Mouse (Mus musculus) embryonic facial prominence, embryonic 12.5 days (tissue): ENCODE data around the gene Dcun1d4. TPM values are rescaled to one million over a fixed set of nuclear protein-coding genes. Genes with fewer than 3 reads are reported as not detected.

Experiments
- ATAC-seq: fragments of 200-750 bp; cut with Nextera tagmentation; 2 replicates; pipeline ENCODE4 v1.8.0; 2017; ENCODE audit not compliant: insufficient number of reproducible peaks, insufficient read depth, low FRiP score, low TSS enrichment
- H3K27ac ChIP-seq: fragments of 300-500 bp; sonication (generic); 2 replicates; pipeline ENCODE4 v1.5.1; 2016; ENCODE audit warnings: mild to moderate bottlenecking
- H3K27me3 ChIP-seq: fragments of 300-500 bp; sonication (generic); 2 replicates; pipeline ENCODE4 v1.6.1; 2016; ENCODE audit warnings: mild to moderate bottlenecking, moderate library complexity
- H3K36me3 ChIP-seq: fragments of 300-500 bp; sonication (generic); 2 replicates; pipeline ENCODE4 v1.6.1; 2016; ENCODE audit warnings: mild to moderate bottlenecking
- H3K4me1 ChIP-seq: fragments of 300-500 bp; sonication (generic); 2 replicates; pipeline ENCODE4 v1.6.1; 2016
- H3K4me2 ChIP-seq: fragments of 300-500 bp; sonication (generic); replicated peaks from 2 replicates; pipeline ENCODE4 v1.6.1; 2016; ENCODE audit warnings: mild to moderate bottlenecking, moderate library complexity
- H3K4me3 ChIP-seq: fragments of 300-500 bp; sonication (generic); 2 replicates; pipeline ENCODE4 v1.5.1; 2016; ENCODE audit warnings: mild to moderate bottlenecking
- H3K9ac ChIP-seq: fragments of 300-500 bp; sonication (generic); 2 replicates; pipeline ENCODE4 v1.6.1; 2016; ENCODE audit warnings: mild to moderate bottlenecking, moderate library complexity
- H3K9me3 ChIP-seq: fragments of 300-500 bp; sonication (generic); 2 replicates; pipeline ENCODE4 v1.6.1; 2016; ENCODE audit warnings: mild to moderate bottlenecking, moderate library complexity
- WGBS: fragments of 180-500 bp; shearing (Covaris S2); methylation state at CpG from one replicate; pipeline ENCODE4 v1.1.7; 2016; 5-methylcytosine and 5-hydroxymethylcytosine counted together
- polyA plus RNA-seq: library from polyadenylated mRNA; unstranded; fragments of >200 nt; fragmentation: Nextera tagmentation; extraction: Ambion mirVana; gene quantifications from 2 replicates; pipeline ENCODE4 v1.2.1, GENCODE M21; 2016

The Dcun1d4 gene
- polyA plus RNA-seq, 1 experiment from 2014 or later: 37.9 TPM

DNA sequence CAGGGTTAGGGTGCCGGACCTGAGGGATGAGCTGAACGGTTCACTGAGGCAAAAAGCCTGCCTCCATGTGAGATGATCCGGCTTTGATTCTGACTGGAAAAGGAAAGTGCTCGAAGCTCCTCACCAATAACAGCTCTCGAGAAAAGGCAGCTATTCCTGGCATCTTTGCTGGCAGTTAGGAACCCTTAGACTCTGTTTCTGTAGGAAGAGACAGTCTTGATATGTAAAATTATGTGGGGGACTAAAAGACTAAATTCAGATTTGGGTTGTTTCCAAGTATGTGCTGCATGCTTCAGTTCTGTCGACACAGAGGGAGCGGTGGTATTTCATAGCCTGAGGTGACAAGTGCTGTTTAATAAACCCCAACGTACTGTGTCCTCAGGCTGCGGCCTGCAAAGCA lies 52.1 kb downstream of the Dcun1d4 start:
- 86% methylated on average over 9 of the region's 9 CpGs for WGBS
- H3K36me3 ChIP-seq: peaks cover 46% of the 10 kb centered on the region

DNA sequence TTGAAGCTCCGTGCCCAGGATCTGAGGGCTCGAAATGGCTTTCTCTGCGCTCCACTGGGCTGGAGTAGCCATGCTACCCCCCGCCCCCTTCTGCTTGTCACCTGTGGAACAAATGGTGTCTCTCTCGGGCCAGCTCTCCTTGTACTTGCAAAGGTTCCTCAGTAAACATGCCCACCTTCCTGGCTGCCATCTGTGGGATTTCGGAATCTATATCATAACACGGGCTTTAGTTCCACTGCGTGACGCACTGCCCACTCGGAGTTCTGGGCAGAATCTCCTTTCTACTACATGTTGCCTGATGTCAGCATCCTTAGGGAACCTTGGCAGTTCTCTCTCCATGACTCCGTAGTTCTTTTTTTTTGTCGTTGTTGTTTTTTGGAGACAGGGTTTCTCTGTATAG lies 56.9 kb downstream of the Dcun1d4 start:
- Histone ChIP-seq H3K9me3 (no peaks in the 10 kb centered on the region), H3K4me1 (peaks cover 5% of the 10 kb centered on the region; the same call in 1 of the 2 replicates), H3K27ac (no peak overlapping the region), H3K9ac (no peak overlapping the region), H3K27me3 (no peaks in the 10 kb centered on the region), H3K4me3 (no peak overlapping the region), H3K4me2 (no peak overlapping the region), H3K36me3 (peaks cover 25% of the 10 kb centered on the region)
- no peak for ATAC-seq
- WGBS: 94% methylated on average over 12 of the region's 12 CpGs

More for the DNA sequence above, 52.1 kb downstream of the Dcun1d4 start:
- H3K27me3 ChIP-seq: no peaks in the 10 kb centered on the region
- no peak for ATAC-seq
- no peak overlapping the region for H3K4me2 ChIP-seq
- no peaks in the 10 kb centered on the region for H3K4me1 ChIP-seq
- no peak overlapping the region for H3K9ac ChIP-seq
- H3K27ac ChIP-seq: no peak overlapping the region
- no peaks in the 10 kb centered on the region for H3K9me3 ChIP-seq
- H3K4me3 ChIP-seq: no peak overlapping the region

DNA sequence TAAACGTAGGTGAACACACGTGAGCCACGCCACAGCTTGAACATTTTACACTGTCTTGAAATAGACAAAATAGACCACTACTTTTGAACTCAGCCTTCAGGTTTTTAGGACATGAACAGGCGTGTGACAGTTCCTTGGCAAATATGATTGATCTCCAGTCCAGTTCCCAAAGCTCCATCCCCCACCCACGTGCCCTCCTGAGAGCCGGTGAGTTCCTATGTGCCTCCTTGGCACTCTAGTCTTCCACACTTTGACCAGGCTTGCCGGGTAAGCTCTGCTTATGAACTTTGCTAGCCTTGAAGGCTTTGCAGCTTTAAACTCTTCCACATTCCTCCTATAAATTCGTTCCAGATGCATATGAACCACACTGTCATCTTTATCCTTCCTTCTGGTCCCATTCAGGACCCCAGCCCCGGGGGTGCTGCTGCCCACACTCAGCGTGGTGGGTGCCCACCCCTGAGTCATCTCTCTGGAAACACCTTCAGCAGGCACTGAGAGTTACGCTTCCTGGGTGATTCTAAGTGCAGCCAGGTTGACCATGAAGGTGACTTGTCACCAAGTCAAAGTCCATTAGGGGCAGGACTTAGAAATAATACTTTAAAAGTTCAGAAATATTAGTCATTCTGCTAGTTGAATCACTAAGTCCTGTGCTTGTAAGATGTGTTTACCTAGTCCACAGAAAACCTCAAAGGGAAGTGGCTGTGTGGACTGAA lies 57.9 kb downstream of the Dcun1d4 start:
- ATAC-seq: no peak
- Histone ChIP-seq H3K4me1 (peaks cover 5% of the 10 kb centered on the region; the same call in 1 of the 2 replicates), H3K36me3 (peaks cover 23% of the 10 kb centered on the region), H3K27ac (no peak overlapping the region), H3K9ac (no peak overlapping the region), H3K9me3 (no peaks in the 10 kb centered on the region), H3K4me2 (no peak overlapping the region), H3K4me3 (no peak overlapping the region), H3K27me3 (no peaks in the 10 kb centered on the region)
- WGBS: 81% methylated on average over 11 of the region's 11 CpGs

DNA sequence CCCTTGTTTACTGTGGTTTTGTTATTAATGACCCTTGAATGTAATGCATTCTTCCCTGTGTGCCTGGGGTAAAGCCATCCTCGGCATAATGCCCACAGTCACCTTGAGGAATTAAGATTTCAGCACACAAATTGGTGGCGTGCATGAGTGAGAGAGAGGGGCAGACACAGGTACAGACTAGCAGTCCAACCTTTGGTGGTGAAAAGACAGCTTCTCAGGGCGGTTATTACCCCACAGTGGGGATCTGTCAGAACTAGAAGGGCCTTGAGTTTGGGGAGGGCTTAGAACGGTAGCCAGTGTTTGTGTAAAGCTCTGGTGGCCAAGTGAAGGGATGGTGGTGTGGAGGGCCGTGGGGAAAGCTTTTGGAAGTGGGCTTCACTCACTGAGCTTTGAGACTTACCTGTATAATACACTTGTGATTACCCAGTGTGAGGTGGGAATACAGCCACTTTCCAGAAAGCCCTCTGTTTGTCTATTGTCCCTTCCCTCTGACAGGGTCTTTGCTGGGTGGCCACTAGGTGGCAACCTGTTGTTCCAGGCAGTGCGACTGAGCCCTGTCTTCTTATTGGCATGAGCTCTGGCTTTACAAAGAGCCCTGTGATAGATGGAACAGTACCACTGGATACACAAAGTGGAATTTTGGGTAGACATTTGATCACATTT lies 59.2 kb downstream of the Dcun1d4 start:
- Histone ChIP-seq H3K36me3 (peaks cover 27% of the 10 kb centered on the region), H3K27me3 (no peaks in the 10 kb centered on the region), H3K9ac (no peak overlapping the region), H3K27ac (no peak overlapping the region), H3K4me3 (no peak overlapping the region), H3K9me3 (no peaks in the 10 kb centered on the region), H3K4me2 (no peak overlapping the region), H3K4me1 (peaks cover 5% of the 10 kb centered on the region; the same call in 1 of the 2 replicates)
- WGBS: 64% methylated on average over 6 of the region's 6 CpGs
- ATAC-seq: no peak

DNA sequence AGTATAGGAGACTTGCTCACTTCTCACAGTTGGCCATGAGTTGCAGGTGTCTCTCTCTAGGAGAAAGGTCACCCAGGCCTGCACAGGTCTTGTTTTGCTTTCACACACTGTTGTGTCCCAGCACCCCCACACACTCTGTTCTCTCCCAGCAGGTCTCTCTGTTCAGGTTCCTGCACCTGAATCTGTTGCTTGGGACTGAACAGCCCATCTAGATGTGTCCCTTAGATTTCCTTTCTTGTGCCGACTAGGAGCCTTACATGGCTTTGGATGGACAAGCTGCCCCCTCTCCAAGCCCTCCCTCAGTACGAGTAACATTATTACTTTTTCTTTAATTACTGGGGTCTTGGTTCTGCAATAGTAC lies 59.7 kb downstream of the Dcun1d4 start:
- no peak overlapping the region for H3K4me3 ChIP-seq
- ATAC-seq: no peak
- peaks cover 28% of the 10 kb centered on the region for H3K36me3 ChIP-seq
- H3K27me3 ChIP-seq: no peaks in the 10 kb centered on the region
- no peak overlapping the region for H3K27ac ChIP-seq
- no peak overlapping the region for H3K9ac ChIP-seq
- H3K9me3 ChIP-seq: no peaks in the 10 kb centered on the region
- H3K4me1 ChIP-seq: peaks cover 5% of the 10 kb centered on the region; the same call in 1 of the 2 replicates
- 84% methylated on average over 2 of the region's 2 CpGs for WGBS
- H3K4me2 ChIP-seq: no peak overlapping the region

DNA sequence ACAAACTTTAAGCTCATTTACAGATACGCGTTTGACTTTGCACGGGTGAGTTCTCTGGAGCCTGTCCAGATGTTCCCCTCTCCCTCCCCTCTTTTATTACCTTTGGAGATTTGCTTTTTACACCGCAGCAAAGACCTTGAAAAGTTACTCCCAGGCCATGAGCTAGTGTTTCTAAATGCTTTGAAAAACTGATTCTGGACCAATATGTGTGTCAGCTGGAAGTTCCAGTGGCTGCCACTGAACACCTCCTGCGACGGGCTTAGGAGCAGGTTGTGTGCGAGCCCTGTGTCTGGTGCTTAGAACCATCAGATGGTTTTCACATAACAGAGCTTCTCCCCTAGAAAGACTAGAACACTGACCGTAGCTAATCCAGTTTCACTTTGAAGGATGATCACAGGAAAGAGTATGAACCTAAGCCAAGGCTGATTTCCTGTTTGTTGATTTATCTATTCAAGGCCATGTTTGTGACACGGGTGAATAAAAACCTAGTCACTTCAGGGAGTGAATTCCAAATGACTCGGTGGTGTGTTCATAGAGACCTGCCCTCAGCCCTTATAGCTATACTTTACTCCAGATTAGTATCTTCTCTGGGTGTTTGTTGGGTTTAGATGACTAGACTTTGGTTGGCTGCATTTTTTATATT lies 63.4 kb downstream of the Dcun1d4 start:
- no peak overlapping the region for H3K4me2 ChIP-seq
- H3K4me3 ChIP-seq: no peak overlapping the region
- ATAC-seq: no peak
- no peak overlapping the region for H3K9ac ChIP-seq
- H3K27me3 ChIP-seq: no peaks in the 10 kb centered on the region
- H3K36me3 ChIP-seq: peaks cover 21% of the 10 kb centered on the region
- 88% methylated on average over 10 of the region's 10 CpGs for WGBS
- H3K9me3 ChIP-seq: no peaks in the 10 kb centered on the region
- H3K4me1 ChIP-seq: no peaks in the 10 kb centered on the region
- H3K27ac ChIP-seq: no peak overlapping the region

DNA sequence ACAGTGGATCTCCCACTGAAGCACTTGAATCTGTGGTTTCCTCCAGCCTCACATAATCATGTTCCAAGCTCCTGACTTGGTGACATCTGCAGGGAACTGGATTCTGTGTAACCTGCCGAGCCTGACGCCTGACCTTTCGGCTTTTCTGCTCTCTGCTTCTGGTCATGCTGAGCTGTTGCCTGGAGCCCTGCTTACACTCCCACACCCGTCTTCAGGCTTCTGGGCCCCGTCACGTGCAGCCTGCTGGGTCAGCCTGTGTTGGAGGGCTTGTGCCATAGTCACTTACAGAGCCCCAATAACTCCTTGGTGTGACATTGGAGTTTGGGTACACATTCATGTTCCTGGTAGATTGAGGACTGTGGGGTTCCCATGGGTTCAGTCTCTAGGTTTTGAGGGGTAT lies 64.8 kb downstream of the Dcun1d4 start:
- whole genome bisulfite sequencing: 70% methylated on average over 6 of the region's 6 CpGs
- Histone ChIP-seq H3K4me1 (no peaks in the 10 kb centered on the region), H3K9ac (no peak overlapping the region), H3K27ac (no peak overlapping the region), H3K27me3 (no peaks in the 10 kb centered on the region), H3K4me2 (no peak overlapping the region), H3K9me3 (no peaks in the 10 kb centered on the region), H3K4me3 (no peak overlapping the region), H3K36me3 (peaks cover 24% of the 10 kb centered on the region)
- ATAC-seq: no peak

DNA sequence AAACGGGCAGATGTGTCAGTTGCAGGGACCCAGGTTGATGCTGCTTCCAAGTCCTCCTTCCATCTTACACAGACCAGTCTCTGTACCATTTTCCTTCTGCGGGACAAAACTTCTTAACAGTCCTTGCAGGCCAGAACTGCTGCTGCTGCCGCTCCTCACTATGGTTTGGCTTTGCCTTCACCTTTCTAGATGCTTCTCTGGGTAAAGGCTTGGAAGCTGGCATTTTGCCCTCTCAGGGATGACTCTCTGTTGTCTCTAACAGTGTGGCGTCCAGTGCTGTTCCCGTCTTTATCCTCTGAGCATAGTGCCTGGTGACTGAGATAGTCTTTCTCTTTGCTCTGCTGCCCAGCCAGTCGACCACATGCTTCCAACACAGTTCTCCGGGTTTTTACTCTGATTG lies 66.5 kb downstream of the Dcun1d4 start:
- ATAC-seq: no peak
- peaks cover 25% of the 10 kb centered on the region for H3K36me3 ChIP-seq
- H3K9me3 ChIP-seq: no peaks in the 10 kb centered on the region
- no peak overlapping the region for H3K9ac ChIP-seq
- 93% methylated on average over 7 of the region's 7 CpGs for WGBS
- no peak overlapping the region for H3K4me3 ChIP-seq
- no peak overlapping the region for H3K27ac ChIP-seq
- H3K4me1 ChIP-seq: no peaks in the 10 kb centered on the region
- H3K27me3 ChIP-seq: no peaks in the 10 kb centered on the region
- no peak overlapping the region for H3K4me2 ChIP-seq

DNA sequence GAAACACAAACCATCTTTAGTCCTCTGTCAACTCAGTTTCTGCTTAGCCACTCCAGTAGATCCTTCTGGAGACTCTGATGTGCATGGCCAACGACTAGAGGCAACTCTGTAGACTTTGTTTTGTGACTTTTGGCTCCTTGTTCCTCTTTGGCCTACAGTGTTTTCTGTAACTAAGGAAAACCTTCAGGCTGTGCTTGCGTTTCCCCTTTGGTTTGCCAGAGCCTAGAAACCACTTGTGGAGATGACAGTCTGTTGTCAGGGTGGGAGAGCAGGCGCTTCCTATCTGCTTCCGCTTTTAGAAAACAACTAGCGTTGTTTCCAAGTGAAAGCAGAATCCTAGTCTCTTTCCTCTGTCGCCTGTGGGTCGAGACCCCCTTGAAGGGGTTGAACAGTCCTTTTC lies 67.4 kb downstream of the Dcun1d4 start:
- Histone ChIP-seq H3K9ac (no peak overlapping the region), H3K36me3 (peaks cover 29% of the 10 kb centered on the region), H3K4me3 (no peak overlapping the region), H3K27ac (no peak overlapping the region), H3K4me1 (no peaks in the 10 kb centered on the region), H3K4me2 (no peak overlapping the region), H3K27me3 (no peaks in the 10 kb centered on the region), H3K9me3 (no peaks in the 10 kb centered on the region)
- no peak for ATAC-seq
- WGBS: 90% methylated on average over 7 of the region's 7 CpGs

DNA sequence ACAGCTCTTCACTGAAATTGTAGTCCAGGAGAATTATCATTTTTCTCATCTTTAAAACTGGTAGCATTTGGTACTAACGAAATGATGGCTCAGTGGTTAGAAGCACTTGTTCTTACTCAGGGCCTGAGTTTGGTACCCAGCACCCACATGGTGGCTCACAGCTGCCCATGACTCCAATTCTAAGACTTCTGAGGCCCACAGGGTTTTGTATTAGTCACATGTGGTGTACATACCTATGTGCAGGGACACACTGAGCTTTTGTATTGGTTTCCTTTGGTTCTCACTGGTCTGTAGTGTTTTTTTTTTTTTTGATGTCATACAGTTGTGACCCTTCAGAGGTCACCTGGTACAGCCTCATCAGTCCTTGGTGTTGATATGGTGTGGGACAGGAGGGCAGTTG lies 68.0 kb downstream of the Dcun1d4 start:
- no peak for ATAC-seq
- 90% methylated on average over 1 of the region's 1 CpGs for WGBS
- H3K4me3 ChIP-seq: no peak overlapping the region
- peaks cover 35% of the 10 kb centered on the region for H3K36me3 ChIP-seq
- no peak overlapping the region for H3K4me2 ChIP-seq
- H3K27me3 ChIP-seq: no peaks in the 10 kb centered on the region
- H3K4me1 ChIP-seq: no peaks in the 10 kb centered on the region
- no peak overlapping the region for H3K9ac ChIP-seq
- no peaks in the 10 kb centered on the region for H3K9me3 ChIP-seq
- no peak overlapping the region for H3K27ac ChIP-seq

DNA sequence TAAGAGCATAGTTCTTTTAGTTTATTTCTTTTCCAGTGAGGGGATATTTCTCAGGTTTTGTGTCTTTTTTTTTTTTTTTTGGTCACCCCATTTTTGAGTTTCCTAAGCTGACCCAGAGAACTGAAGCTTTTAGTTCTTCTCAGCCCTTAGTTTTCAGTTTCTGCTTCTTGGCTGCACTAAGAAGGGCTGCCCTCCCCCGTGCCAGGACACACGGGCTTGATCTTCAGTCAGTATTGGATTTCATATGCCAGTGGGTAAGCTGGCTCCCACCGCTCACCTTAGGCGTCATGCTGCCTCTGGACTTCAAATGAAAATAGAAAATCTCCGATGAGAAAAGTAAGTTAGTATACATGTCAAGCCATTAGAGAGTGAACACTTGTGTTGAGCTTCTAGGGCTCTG lies 71.0 kb downstream of the Dcun1d4 start:
- no peak overlapping the region for H3K4me2 ChIP-seq
- no peak overlapping the region for H3K9ac ChIP-seq
- H3K4me1 ChIP-seq: no peaks in the 10 kb centered on the region
- no peak for ATAC-seq
- H3K36me3 ChIP-seq: peaks cover 24% of the 10 kb centered on the region
- no peaks in the 10 kb centered on the region for H3K27me3 ChIP-seq
- H3K9me3 ChIP-seq: no peaks in the 10 kb centered on the region
- H3K27ac ChIP-seq: no peak overlapping the region
- H3K4me3 ChIP-seq: no peak overlapping the region
- 85% methylated on average over 5 of the region's 5 CpGs for WGBS

DNA sequence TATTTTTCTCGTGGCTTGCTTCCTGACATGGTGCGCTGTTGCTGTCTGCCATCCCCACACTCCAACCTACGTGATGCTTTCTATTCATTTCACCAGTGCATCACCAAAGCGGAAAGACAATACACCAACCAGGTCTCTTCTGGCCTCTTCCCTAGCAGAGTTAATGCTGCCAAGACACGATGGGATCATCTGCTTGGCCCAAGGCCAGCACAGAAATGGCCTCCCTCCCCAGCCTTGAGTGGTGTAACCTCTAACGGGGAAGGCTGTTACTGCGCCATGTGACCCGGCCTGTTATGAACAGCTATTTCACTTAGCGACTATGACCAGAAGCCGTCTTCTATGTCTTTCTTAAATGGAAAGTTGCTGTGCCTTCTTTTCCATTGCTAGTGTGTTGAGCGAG lies 73.1 kb downstream of the Dcun1d4 start:
- no peak for ATAC-seq
- Histone ChIP-seq H3K27me3 (no peaks in the 10 kb centered on the region), H3K9ac (no peak overlapping the region), H3K9me3 (no peaks in the 10 kb centered on the region), H3K36me3 (peaks cover 41% of the 10 kb centered on the region), H3K27ac (no peak overlapping the region), H3K4me1 (no peaks in the 10 kb centered on the region), H3K4me2 (no peak overlapping the region), H3K4me3 (no peak overlapping the region)
- 95% methylated on average over 11 of the region's 11 CpGs for WGBS
